Mouse (Mus musculus) lung, adult 2 months (tissue): ENCODE data around the gene Rpl6. TPM values are rescaled to one million over a fixed set of nuclear protein-coding genes. Genes with fewer than 3 reads are reported as not detected.

Experiments
- DNase-seq: peaks from one replicate; pipeline ENCODE4 v3.0.0; 2022
- H3K4me1 ChIP-seq: fragments of 200-500 bp; 2 replicates; pipeline ENCODE4 v1.6.1; 2011; ENCODE audit warnings: low read length; ENCODE audit not compliant: control insufficient read depth, insufficient read depth
- H3K4me3 ChIP-seq: fragments of 200-500 bp; replicated peaks from 2 replicates; pipeline ENCODE3; 2011; ENCODE audit warnings: low read depth, mild to moderate bottlenecking, control low read depth, low read length; ENCODE audit errors: extremely low read depth
- CTCF ChIP-seq: fragments of 200-500 bp; IDR thresholded peaks from 2 replicates; pipeline ENCODE4 v1.5.1; 2011; ENCODE audit warnings: mild to moderate bottlenecking, low read length, control low read depth; ENCODE audit not compliant: insufficient read depth
- POLR2A ChIP-seq: fragments of 200-500 bp; IDR thresholded peaks from 2 replicates; pipeline ENCODE4 v1.6.1; 2011; ENCODE audit warnings: low read depth, mild to moderate bottlenecking, control low read depth, low read length, borderline replicate concordance; ENCODE audit errors: extremely low read depth
- WGBS: fragments of 180-500 bp; shearing (Covaris S2); methylation state at CpG from one replicate; pipeline ENCODE4 v1.1.7; 2018; 5-methylcytosine and 5-hydroxymethylcytosine counted together
- polyA plus RNA-seq: library from polyadenylated mRNA; depleted of rRNA; stranded (reverse); fragments of >200 nt; gene quantifications from 2 replicates; pipeline ENCODE4 v1.2.3, GENCODE M21; 2012

The Rpl6 gene
- polyA plus RNA-seq, 1 experiment = 213 TPM

DNA sequence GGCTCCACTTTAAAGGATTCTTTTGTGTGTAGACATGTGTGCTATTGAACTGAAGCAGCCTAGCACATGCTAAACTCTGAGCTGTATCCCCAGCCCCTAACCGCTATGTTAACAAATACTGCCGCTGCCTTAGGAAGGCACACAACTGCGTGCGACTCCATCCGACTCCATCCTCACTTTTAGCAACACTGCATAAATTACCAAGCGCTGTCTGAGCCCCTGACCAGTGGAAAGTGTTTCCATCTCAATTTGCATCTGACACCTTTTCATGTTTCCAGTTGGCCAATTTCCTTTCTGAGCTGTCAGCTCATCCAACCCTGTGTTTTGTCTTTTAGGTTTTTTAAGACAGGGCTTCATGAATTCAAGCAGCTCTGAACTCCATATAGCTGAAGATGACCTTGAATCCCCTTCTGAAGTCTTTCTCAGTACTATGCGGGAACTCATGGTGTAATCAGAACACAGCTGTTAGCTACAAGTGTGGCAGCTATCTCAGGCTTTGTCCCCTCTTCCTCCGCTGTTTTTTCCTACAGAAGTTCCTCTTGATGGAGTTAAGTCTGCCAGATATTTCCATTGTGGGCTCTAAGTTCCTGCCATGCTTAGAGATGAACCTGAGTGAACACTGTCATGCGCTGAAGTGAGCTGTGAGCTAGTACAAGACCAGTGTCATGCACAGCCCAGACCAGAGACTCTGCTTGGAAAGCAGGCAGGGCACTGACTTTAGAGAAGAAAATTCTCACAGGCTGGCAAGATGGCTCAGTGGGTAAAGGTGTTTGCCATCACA is 25.0 kb upstream of the Rpl6 start:
- 67% methylated on average over 9 of the region's 9 CpGs for WGBS
- TF ChIP-seq POLR2A = no peak
- TF ChIP-seq CTCF = no peak
- no peak overlapping the region for H3K4me3 ChIP-seq
- no peaks in the 10 kb centered on the region; the same call in 1 of the 2 replicates for H3K4me1 ChIP-seq
- no peak for DNase-seq

DNA sequence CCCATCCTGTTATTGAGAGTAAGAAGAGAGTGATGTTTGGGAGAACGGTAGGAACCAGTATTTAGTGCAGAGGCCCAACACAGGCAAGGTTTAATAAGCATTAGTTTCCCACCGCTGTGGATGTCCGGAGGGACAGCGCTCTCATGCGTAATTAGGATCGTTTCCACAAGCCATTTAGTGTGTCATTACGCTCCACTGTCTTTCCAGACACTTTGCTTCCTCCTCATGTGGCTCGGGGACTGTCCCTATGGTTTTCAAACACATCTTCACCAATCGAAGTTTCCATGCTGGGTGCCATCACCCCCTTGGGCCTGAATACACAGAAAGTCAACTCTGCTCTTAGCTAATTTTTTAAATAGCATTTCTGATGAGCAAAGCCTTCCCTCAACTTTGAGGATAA is 21.0 kb upstream of the Rpl6 start:
- 87% methylated on average over 9 of the region's 9 CpGs for WGBS
- H3K4me1 ChIP-seq = no peaks in the 10 kb centered on the region; the same call in 1 of the 2 replicates
- DNase-seq = no peak
- TF ChIP-seq POLR2A = no peak
- TF ChIP-seq CTCF = no peak
- no peak overlapping the region for H3K4me3 ChIP-seq

GRCm38 (mm10) chr5:121184375-121184774 is 19.9 kb upstream of the Rpl6 start:
- Histone ChIP-seq H3K4me3 (no peak overlapping the region), H3K4me1 (peaks cover 3% of the 10 kb centered on the region; the same call in 1 of the 2 replicates)
- DNase-seq = no peak
- WGBS = 52% methylated on average over 2 of the region's 2 CpGs
- no peak for TF ChIP-seq POLR2A
- TF ChIP-seq CTCF = no peak

- H3K4me1 ChIP-seq = peaks cover 3% of the 10 kb centered on the region; the same call in 1 of the 2 replicates
- no peak for TF ChIP-seq POLR2A
- no peak for TF ChIP-seq CTCF
- 35% methylated on average over 11 of the region's 11 CpGs for WGBS
- no peak for DNase-seq
- H3K4me3 ChIP-seq = no peak overlapping the region
These were observed 19.2 kb upstream of the Rpl6 start for GRCm38 (mm10) chr5:121184945-121185551.

- 77% methylated on average over 8 of the region's 8 CpGs for WGBS
- no peak for DNase-seq
- Histone ChIP-seq H3K4me3 (no peak overlapping the region), H3K4me1 (peaks cover 6% of the 10 kb centered on the region; the same call in 1 of the 2 replicates)
- no peak for TF ChIP-seq POLR2A
- no peak for TF ChIP-seq CTCF
These were observed 16.7 kb upstream of the Rpl6 start for GRCm38 (mm10) chr5:121187580-121188001.

GRCm38 (mm10) chr5:121188265-121188664 is 16.0 kb upstream of the Rpl6 start:
- 82% methylated on average over 9 of the region's 9 CpGs for WGBS
- TF ChIP-seq CTCF (no peak), POLR2A (no peak)

GRCm38 (mm10) chr5:121189182-121189581 is 15.1 kb upstream of the Rpl6 start:
- Histone ChIP-seq H3K4me3 (no peak overlapping the region), H3K4me1 (peaks cover 6% of the 10 kb centered on the region; the same call in 1 of the 2 replicates)
- DNase-seq = no peak
- TF ChIP-seq CTCF (no peak), POLR2A (no peak)
- 66% methylated on average over 9 of the region's 9 CpGs for WGBS

More at GRCm38 (mm10) chr5:121188265-121188664, 16.0 kb upstream of the Rpl6 start:
- H3K4me3 ChIP-seq = no peak overlapping the region
- peaks cover 6% of the 10 kb centered on the region; the same call in 1 of the 2 replicates for H3K4me1 ChIP-seq
- DNase-seq = no peak

DNA sequence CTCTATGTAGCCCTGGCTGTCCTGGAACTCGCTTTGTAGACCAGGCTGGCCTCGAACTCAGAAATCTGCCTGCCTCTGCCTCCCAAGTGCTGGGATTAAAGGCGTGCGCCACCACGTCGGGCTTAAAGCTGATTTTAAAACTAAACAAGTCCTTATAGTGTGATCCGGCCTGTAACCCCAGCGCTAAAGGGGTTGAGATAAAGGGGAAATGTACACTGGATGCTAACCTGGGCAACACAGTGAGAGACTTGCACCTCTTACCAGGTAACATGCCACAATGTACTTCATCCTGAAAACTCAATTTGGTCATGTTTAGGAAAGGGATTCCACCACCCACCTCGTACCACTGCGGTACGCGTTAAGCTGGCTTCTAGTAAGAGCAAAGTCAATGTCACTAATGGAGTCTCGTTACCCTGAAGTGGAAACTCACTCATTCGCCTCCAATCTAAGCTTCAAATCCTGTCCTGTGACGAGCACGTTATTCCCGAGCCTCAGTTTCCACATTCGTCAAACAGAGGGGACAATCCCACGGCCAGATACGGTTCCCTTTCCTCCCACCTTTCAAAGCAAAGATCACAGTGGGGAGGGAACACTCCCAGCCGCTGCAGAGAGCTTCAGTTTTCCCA is 14.0 kb upstream of the Rpl6 start:
- DNase-seq = peak; percentile 29
- Histone ChIP-seq H3K4me3 (peak overlapping the region; percentile 92), H3K4me1 (peaks cover 6% of the 10 kb centered on the region; the same call in 1 of the 2 replicates)
- no peak for TF ChIP-seq POLR2A
- TF ChIP-seq CTCF = no peak
- WGBS = 23% methylated on average over 21 of the region's 21 CpGs

GRCm38 (mm10) chr5:121190836-121191583 is 13.3 kb upstream of the Rpl6 start, which contains the start of gene Ptpn11:
Gene Ptpn11 (minus strand): TSS chr5:121191397.
- peaks cover 6% of the 10 kb centered on the region; the same call in 1 of the 2 replicates for H3K4me1 ChIP-seq
- TF ChIP-seq POLR2A = peak; percentile 92
- TF ChIP-seq CTCF = no peak
- under 1% methylated on average over 93 of the region's 98 CpGs for WGBS
- DNase-seq = peak; percentile 78
- H3K4me3 ChIP-seq = peak within 1 kb of the TSS; percentile 92
